Mouse (Mus musculus): Measurements from ENCODE around the gene Sdf2l1.
A peak's percentile ranks its signal among the peaks of the same experiment; 100 is the strongest.
"Not testable (repeated sequence)": the region's sequence is repeated elsewhere in the genome, so short reads cannot be mapped to it uniquely, and the experiment has no call there.

Sdf2l1 gene

GRCm38 (mm10) chr16:17132089-17132905, at the start of gene Sdf2l1:
TSS of gene Sdf2l1 (minus strand) at chr16:17132383.
- peak; percentile 98 for DNase-seq (ENCODE audit: low read depth, low spot score)

GRCm38 (mm10) chr16:17181382-17181781, 49.2 kb upstream of the Sdf2l1 start:
- peak; percentile 85 for DNase-seq (ENCODE audit: low read depth, low spot score)

GRCm38 (mm10) chr16:17179706-17180105, 47.5 kb upstream of the Sdf2l1 start:
- no peak for DNase-seq (ENCODE audit: low read depth, low spot score)

- DNase-seq (ENCODE audit: low read depth, low spot score), result no peak
Measured at GRCm38 (mm10) chr16:17177623-17178170, 45.5 kb upstream of the Sdf2l1 start.

GRCm38 (mm10) chr16:17175765-17176164, 43.6 kb upstream of the Sdf2l1 start:
- no peak for DNase-seq (ENCODE audit: low read depth, low spot score)

- no peak for DNase-seq (ENCODE audit: low read depth, low spot score)
Measured at GRCm38 (mm10) chr16:17168049-17168448, 35.9 kb upstream of the Sdf2l1 start.

- no peak for DNase-seq (ENCODE audit: low read depth, low spot score)
Measured at GRCm38 (mm10) chr16:17167179-17167578, 35.0 kb upstream of the Sdf2l1 start.

- not testable (repeated sequence) for DNase-seq (ENCODE audit: low read depth, low spot score)
Measured at GRCm38 (mm10) chr16:17165478-17165877, 33.3 kb upstream of the Sdf2l1 start.

GRCm38 (mm10) chr16:17154346-17154745, 22.2 kb upstream of the Sdf2l1 start:
- DNase-seq (ENCODE audit: low read depth, low spot score), result no peak

- DNase-seq (ENCODE audit: low read depth, low spot score), result no peak
Measured at GRCm38 (mm10) chr16:17151874-17152273, 19.7 kb upstream of the Sdf2l1 start.

- no peak for DNase-seq (ENCODE audit: low read depth, low spot score)
Measured at GRCm38 (mm10) chr16:17150520-17151258, 18.5 kb upstream of the Sdf2l1 start.

GRCm38 (mm10) chr16:17148084-17148483, 15.9 kb upstream of the Sdf2l1 start:
- peak; percentile 75 for DNase-seq (ENCODE audit: low read depth, low spot score)

GRCm38 (mm10) chr16:17147391-17147929, 15.3 kb upstream of the Sdf2l1 start:
- peak; percentile 77 for DNase-seq (ENCODE audit: low read depth, low spot score)

GRCm38 (mm10) chr16:17146772-17147235, 14.6 kb upstream of the Sdf2l1 start, which contains the start of gene Ccdc116:
TSS of gene Ccdc116 (minus strand) at chr16:17147229.
- peak; percentile 94 for DNase-seq (ENCODE audit: low read depth, low spot score)

- DNase-seq (ENCODE audit: low read depth, low spot score), result peak; percentile 48
Measured at GRCm38 (mm10) chr16:17144339-17144738, 12.2 kb upstream of the Sdf2l1 start, which contains the start of gene Ydjc. TSS of gene Ydjc (plus strand) at chr16:17144621.

GRCm38 (mm10) chr16:17137355-17137754, 5.2 kb upstream of the Sdf2l1 start:
- no peak for DNase-seq (ENCODE audit: low read depth, low spot score)

GRCm38 (mm10) chr16:17132906-17133200, 670 bp upstream of the Sdf2l1 start:
- DNase-seq (ENCODE audit: low read depth, low spot score), result peak; percentile 29

- DNase-seq (ENCODE audit: low read depth, low spot score), result peak; percentile 63
Measured at GRCm38 (mm10) chr16:17131191-17132088, 743 bp downstream of the Sdf2l1 start.

- peak; percentile 76 for DNase-seq (ENCODE audit: low read depth, low spot score)
Measured at GRCm38 (mm10) chr16:17127292-17127691, 4.9 kb downstream of the Sdf2l1 start.

- peak; percentile 94 for DNase-seq (ENCODE audit: low read depth, low spot score)
Measured at GRCm38 (mm10) chr16:17124871-17125520, 7.2 kb downstream of the Sdf2l1 start, which contains the start of gene 2610318N02Rik. TSS of gene 2610318N02Rik (minus strand) at chr16:17125167.

Measured in A20 (cell line).